Mouse (Mus musculus) effector memory CD4-positive, alpha-beta T cell, adult 7 months (primary cell): ENCODE results near the gene Lama5. TPM values are rescaled to one million over a fixed set of nuclear protein-coding genes. Genes with fewer than 3 reads are reported as not detected.

ENCODE experiments used
- polyA plus RNA-seq: library from polyadenylated mRNA; unstranded; fragments of 100-300 nt; shearing (Covaris generic); gene quantifications from one replicate; pipeline ENCODE4 v1.2.1, GENCODE M21; 2017

The Lama5 gene
- polyA plus RNA-seq, result not detected

DNA sequence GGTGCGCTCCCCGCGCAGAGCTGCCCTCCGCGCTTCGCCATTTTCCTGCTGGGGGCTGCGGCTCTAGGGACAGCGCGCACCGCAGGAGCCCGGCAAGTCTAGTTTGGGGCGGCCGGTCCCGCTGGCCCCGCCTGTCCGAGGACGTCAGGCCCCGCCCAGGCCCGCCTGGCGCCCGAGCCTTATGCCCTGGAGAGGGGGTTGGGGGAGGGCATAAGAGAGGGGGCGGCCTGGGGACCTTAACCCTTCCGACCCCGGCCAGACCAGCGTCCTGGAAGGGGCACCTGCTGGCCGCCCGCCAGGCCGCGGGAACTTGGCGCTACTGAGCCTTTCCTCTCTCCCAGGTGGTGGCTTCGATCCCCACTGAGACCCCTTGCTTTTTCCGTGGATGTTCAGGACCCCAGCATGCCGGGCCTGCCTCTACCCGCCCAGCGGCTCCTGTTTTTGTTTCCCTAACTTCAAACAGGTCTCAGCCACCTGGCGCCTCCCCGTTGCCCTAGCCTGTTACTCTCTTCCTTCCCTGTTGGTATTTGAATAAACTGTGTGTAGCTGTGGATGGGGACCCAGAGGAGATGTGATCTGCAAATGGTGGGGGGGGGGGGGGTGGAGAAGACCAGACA, at the start of gene Lama5:
TSS of gene Lama5 (minus strand) at position 98 of the 617 bp plus-strand sequence.

GRCm38 (mm10) chr2:180273394-180274244, 48.0 kb upstream of the Lama5 start, which contains the start of gene Cables2:
TSS of gene Cables2 (minus strand) at chr2:180273496.

GRCm38 (mm10) chr2:180257001-180257521, 31.4 kb upstream of the Lama5 start, which contains the start of gene Rps21:
TSS of gene Rps21 (plus strand) at chr2:180257377.

GRCm38 (mm10) chr2:180170806-180171521, 54.7 kb downstream of the Lama5 start, which contains the start of gene Adrm1:
TSS of gene Adrm1 (plus strand) at chr2:180171485.

Other genes with a start within 250 kb of the Lama5 start
- gene Taf4, start 249.2 kb downstream of the Lama5 start, polyA plus RNA-seq, result 16.8 TPM
- 5.2 TPM for gene Lsm14b, start 200.9 kb downstream of the Lama5 start, polyA plus RNA-seq
- gene Psma7, start 183.4 kb downstream of the Lama5 start, polyA plus RNA-seq, result 355 TPM
- 4.0 TPM for gene Ss18l1, start 183.3 kb downstream of the Lama5 start, polyA plus RNA-seq
- 38.8 TPM for gene Mtg2, start 155.3 kb downstream of the Lama5 start, polyA plus RNA-seq
- not detected for gene Hrh3, start 121.4 kb downstream of the Lama5 start, polyA plus RNA-seq
- 35.2 TPM for gene Osbpl2, start 106.6 kb downstream of the Lama5 start, polyA plus RNA-seq
- 163 TPM for gene Adrm1, start 54.4 kb downstream of the Lama5 start, polyA plus RNA-seq
- 785 TPM for gene Rps21, start 31.5 kb upstream of the Lama5 start, polyA plus RNA-seq
- gene Cables2, start 47.6 kb upstream of the Lama5 start, polyA plus RNA-seq, result 75.3 TPM
- gene Rbbp8nl, start 64.0 kb upstream of the Lama5 start, polyA plus RNA-seq, result not detected
- gene Gata5, start 108.8 kb upstream of the Lama5 start, polyA plus RNA-seq, result not detected
- gene Slco4a1, start 230.4 kb upstream of the Lama5 start, polyA plus RNA-seq, result 6.4 TPM